Mouse (Mus musculus) heart, embryonic 11.5 days (tissue): Measurements from ENCODE around the gene Gsto2. TPM values are rescaled to one million over a fixed set of nuclear protein-coding genes. Genes with fewer than 3 reads are reported as not detected.

Experiments
- ATAC-seq: fragments of 200-750 bp; cut with Nextera tagmentation; replicated peaks from 2 replicates; pipeline ENCODE4 v1.8.0; 2017; ENCODE audit warnings: moderate library complexity; ENCODE audit not compliant: insufficient number of reproducible peaks, low FRiP score, low TSS enrichment
- H3K27ac ChIP-seq: fragments of 300-500 bp; sonication (generic); 2 replicates; pipeline ENCODE4 v1.5.1; 2014; ENCODE audit warnings: mild to moderate bottlenecking, low read depth, low read length
- H3K27me3 ChIP-seq: fragments of 300-500 bp; sonication (generic); 2 replicates; pipeline ENCODE4 v1.6.1; 2014; ENCODE audit warnings: mild to moderate bottlenecking, low read length, mixed read lengths; ENCODE audit not compliant: control insufficient read depth, insufficient read depth
- H3K36me3 ChIP-seq: fragments of 300-500 bp; sonication (generic); 2 replicates; pipeline ENCODE4 v1.6.1; 2014; ENCODE audit warnings: mild to moderate bottlenecking, low read length, moderate library complexity, mixed read lengths; ENCODE audit not compliant: control insufficient read depth, insufficient read depth
- H3K4me1 ChIP-seq: fragments of 300-500 bp; sonication (generic); 2 replicates; pipeline ENCODE4 v1.6.1; 2014; ENCODE audit warnings: low read length; ENCODE audit not compliant: control insufficient read depth, insufficient read depth
- H3K4me2 ChIP-seq: fragments of 300-500 bp; sonication (generic); 2 replicates; pipeline ENCODE4 v1.6.1; 2014; ENCODE audit warnings: mild to moderate bottlenecking, moderate library complexity
- H3K4me3 ChIP-seq: fragments of 300-500 bp; sonication (generic); 2 replicates; pipeline ENCODE4 v1.5.1; 2014; ENCODE audit warnings: low read depth, low read length
- H3K9ac ChIP-seq: fragments of 300-500 bp; sonication (generic); 2 replicates; pipeline ENCODE4 v1.6.1; 2014; ENCODE audit warnings: mild to moderate bottlenecking, low read depth, low read length, moderate library complexity
- H3K9me3 ChIP-seq: fragments of 300-500 bp; sonication (generic); replicated peaks from 2 replicates; pipeline ENCODE4 v1.6.1; 2016; ENCODE audit warnings: low read length; ENCODE audit not compliant: control insufficient read depth
- WGBS: fragments of 180-500 bp; shearing (Covaris S2); extraction: QIAGEN DNeasy Blood & Tissue Kit; methylation state at CpG from one replicate; pipeline ENCODE4 v1.1.7; 2014; ENCODE audit not compliant: insufficient replicate concordance; 5-methylcytosine and 5-hydroxymethylcytosine counted together
- polyA plus RNA-seq: library from polyadenylated mRNA; unstranded; fragments of >200 nt; fragmentation: Nextera tagmentation; extraction: Ambion mirVana; gene quantifications from 2 replicates; pipeline ENCODE4 v1.2.1, GENCODE M21; 2014

The Gsto2 gene
- 0.82 and 1.3 TPM in 2 replicates for polyA plus RNA-seq

DNA sequence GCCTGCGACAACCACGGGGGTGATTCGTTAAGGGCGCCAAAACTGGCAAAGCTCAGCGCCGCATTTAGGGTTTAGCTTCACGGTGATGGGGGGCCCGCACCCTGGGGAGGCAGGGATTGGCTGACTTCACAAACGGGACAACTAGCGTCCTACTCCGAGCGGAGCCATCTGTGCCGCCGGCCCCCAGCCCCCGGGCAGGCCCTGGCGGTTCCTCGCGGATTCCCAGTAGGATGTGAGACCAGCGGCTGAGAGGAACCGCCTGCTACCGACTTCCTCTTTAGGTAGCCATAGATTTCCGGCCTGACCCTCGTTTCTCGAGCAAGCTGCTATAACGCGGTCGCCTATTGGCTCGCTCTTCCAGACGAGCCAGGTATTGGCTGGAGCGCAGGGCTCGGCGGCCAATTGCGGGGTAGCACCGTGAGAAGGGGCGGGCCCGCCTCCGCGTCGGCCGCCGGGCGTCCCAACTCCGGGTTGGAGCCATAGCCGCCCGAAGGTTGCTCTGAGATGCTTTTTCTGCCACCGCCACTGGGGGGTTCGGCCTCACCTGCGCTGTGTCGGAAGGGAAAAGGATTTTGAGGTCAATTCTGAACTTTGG, at the start of gene Gsto2:
Gsto2 (plus strand) TSS at position 182 of the 595 bp plus-strand sequence.
- H3K4me2 ChIP-seq, result peak within 1 kb of the TSS; percentile 79
- no peaks in the 10 kb centered on the region; the same call in 1 of the 2 replicates for H3K4me1 ChIP-seq
- no peaks in the 10 kb centered on the region for H3K36me3 ChIP-seq
- WGBS, result under 1% methylated on average over 49 of the region's 49 CpGs
- H3K4me3 ChIP-seq, result peak within 1 kb of the TSS; percentile 71
- H3K9ac ChIP-seq, result peak within 1 kb of the TSS; percentile 90
- no peaks in the 10 kb centered on the region for H3K27me3 ChIP-seq
- no peaks in the 10 kb centered on the region for H3K9me3 ChIP-seq
- peak; percentile 100 for ATAC-seq
- peak within 1 kb of the TSS; percentile 74; the same call in 1 of the 2 replicates for H3K27ac ChIP-seq

DNA sequence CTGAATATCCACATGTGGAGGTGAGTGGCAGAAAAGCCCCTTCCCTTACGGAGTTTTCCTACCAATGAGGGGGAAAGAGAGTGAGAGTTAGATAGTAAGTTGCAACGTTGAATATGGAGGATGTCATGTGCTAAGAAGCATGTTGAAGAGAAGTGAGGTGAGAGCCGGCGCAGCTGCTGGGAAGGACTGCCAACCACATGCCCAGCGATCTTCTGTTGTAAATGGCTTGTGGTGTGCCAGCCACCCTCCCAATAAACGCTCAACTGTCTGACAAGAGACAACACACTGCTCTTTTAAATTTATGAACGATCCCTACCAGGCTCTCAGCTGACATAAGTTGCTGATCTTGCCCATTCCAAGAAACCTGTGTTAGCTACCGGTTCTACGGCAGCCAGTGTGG, 47.6 kb upstream of the Gsto2 start:
- Histone ChIP-seq H3K4me3 (no peak overlapping the region), H3K27ac (no peak overlapping the region), H3K36me3 (no peaks in the 10 kb centered on the region), H3K4me1 (no peaks in the 10 kb centered on the region), H3K9ac (no peak overlapping the region), H3K9me3 (no peaks in the 10 kb centered on the region), H3K4me2 (no peak overlapping the region), H3K27me3 (peaks cover 4% of the 10 kb centered on the region)
- no peak for ATAC-seq
- WGBS, result 76% methylated on average over 9 of the region's 9 CpGs

DNA sequence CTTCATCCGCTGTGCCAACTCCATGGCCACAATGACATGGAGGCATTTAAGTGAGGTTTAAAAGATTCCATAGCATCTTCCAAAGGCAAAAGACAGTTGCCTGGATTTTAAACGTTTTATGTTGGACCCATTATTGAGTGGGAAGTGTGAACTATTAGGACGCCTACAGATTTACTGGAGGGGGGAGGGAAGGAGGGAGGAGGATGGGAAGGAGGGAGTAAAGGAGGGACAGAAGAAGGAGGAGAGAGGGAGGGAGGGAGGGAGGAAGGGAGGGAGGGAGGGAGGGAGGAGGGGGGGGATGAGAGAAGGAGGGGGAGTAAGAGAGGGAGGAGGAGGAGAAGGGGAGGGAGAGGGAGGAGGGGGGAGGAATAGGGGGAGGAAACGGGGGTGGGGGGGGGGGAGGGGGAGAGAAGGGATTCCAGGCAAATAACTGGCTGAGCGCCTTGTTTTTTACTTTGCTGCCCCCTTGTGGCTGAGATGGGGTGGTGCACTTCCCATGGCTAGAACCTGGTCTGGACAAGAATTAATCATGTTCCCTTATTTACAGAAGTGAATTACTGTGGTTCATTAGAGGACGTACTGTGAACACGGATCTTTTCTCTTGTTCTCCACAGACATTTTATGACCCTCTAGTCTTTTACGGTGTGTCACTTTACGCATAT, 44.4 kb upstream of the Gsto2 start:
- H3K9me3 ChIP-seq, result no peaks in the 10 kb centered on the region
- H3K27ac ChIP-seq, result no peak overlapping the region
- WGBS, result 21% methylated on average over 9 of the region's 9 CpGs
- no peak overlapping the region for H3K4me2 ChIP-seq
- H3K9ac ChIP-seq, result no peak overlapping the region
- no peaks in the 10 kb centered on the region for H3K4me1 ChIP-seq
- H3K36me3 ChIP-seq, result no peaks in the 10 kb centered on the region
- no peak for ATAC-seq
- H3K27me3 ChIP-seq, result peaks cover 6% of the 10 kb centered on the region
- H3K4me3 ChIP-seq, result no peak overlapping the region

DNA sequence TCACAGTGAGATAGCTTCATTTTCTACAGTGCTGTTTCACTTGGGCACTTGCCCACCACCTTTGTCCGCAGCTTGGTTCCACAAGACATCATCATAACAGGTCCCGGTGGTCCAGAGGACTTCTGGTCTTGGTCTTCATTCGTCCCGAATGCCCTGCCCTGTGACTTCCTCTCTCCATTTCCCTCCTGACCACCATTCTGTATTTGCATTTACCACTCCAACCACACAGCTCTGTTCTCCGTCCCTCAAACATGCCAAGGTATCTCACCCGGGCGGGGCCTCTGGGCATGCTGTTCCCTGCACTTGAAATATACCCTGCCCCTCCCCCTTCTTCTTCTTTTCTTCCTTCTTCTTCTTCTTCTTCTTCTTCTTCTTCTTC, 43.9 kb upstream of the Gsto2 start:
- WGBS, result 42% methylated on average over 7 of the region's 7 CpGs
- ATAC-seq, result no peak

DNA sequence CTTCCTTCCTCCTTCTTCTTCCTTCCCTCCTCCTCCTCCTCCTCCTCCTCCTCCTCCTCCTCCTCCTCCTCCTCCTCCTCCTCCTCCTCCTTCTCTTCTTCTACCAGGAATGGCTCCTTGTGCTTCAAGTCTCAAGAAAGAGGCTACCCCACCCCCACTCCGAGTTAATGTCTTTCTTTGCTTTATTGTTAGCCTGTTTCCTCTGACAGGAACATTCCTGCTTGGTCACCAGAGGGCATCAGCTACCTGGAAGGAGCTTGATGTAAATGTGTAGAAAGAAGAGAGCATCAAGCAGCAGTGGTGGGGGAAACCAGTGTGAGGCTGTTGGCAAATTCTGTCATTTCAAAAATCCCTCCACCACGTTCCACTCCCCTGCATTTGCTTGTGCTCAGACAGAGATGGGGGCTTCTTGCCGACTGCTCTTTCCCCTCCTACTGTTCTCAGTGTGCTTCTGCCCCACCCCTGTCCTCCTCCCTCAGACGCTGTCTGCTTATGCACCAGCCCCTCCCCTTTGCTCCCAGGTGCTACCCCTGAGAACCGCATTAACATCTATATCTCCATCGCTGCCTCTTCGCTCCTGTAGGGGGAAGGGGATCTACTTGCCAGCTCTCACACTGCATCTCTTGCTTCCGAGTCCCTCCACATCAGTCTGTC, 43.1 kb upstream of the Gsto2 start:
- H3K27ac ChIP-seq, result no peak overlapping the region
- ATAC-seq, result no peak
- H3K4me2 ChIP-seq, result no peak overlapping the region
- peaks cover 6% of the 10 kb centered on the region for H3K27me3 ChIP-seq
- 10% methylated on average over 8 of the region's 8 CpGs for WGBS
- H3K9me3 ChIP-seq, result no peaks in the 10 kb centered on the region
- H3K4me3 ChIP-seq, result no peak overlapping the region
- no peaks in the 10 kb centered on the region for H3K36me3 ChIP-seq
- H3K9ac ChIP-seq, result no peak overlapping the region
- H3K4me1 ChIP-seq, result no peaks in the 10 kb centered on the region

More for the DNA sequence above, 43.9 kb upstream of the Gsto2 start:
- no peak overlapping the region for H3K4me2 ChIP-seq
- no peak overlapping the region for H3K9ac ChIP-seq
- H3K27me3 ChIP-seq, result peaks cover 6% of the 10 kb centered on the region
- H3K36me3 ChIP-seq, result no peaks in the 10 kb centered on the region
- H3K4me1 ChIP-seq, result no peaks in the 10 kb centered on the region
- no peaks in the 10 kb centered on the region for H3K9me3 ChIP-seq
- no peak overlapping the region for H3K27ac ChIP-seq
- no peak overlapping the region for H3K4me3 ChIP-seq

DNA sequence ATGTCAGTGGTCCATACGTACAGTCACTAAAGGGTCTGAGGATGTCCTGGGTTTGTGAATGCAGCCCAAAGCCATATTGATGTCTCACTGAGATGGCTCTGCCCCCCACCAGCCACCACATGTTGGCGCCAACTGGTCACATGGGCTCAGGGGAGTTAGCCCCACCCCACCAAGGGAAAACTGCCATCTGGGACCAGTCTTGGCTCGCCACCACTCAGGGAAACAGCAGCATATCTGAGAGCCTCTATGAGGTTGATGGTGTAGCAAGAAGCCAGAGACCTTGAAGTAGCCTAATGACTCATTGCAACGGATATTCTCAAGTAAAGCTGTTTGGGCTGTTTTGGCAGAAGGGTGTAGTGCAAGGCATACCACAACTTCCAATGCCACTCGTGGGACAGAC, 41.3 kb upstream of the Gsto2 start:
- Histone ChIP-seq H3K36me3 (no peaks in the 10 kb centered on the region), H3K4me2 (no peak overlapping the region), H3K27me3 (peaks cover 6% of the 10 kb centered on the region), H3K9me3 (no peaks in the 10 kb centered on the region), H3K4me1 (no peaks in the 10 kb centered on the region), H3K9ac (no peak overlapping the region), H3K4me3 (no peak overlapping the region), H3K27ac (no peak overlapping the region)
- no peak for ATAC-seq
- 64% methylated on average over 5 of the region's 5 CpGs for WGBS

DNA sequence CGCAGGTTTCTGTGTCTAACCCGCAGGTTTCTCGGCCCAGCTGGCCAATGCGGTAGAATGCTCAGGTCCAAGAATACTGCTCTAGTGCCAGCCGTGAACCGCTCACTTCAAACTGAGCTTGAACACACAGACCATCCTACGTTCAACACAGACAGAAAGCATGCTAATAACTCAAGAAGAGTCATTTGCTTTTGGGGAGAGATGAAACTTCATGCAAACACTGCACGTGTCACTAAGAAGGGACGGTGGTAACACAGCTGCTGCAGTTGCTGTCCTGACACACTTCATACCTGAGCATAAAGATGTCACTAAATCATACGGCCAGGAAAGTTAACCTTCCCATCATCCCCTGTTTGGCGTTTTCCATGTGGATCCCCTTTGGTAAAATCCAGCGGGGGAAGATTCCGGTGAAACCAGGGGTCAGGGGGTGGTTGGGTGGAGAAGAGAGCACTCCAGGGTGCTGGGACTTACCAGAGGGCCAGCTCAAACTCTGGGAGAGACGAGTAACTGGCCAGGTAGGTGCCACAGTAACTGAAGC, 35.4 kb upstream of the Gsto2 start:
- Histone ChIP-seq H3K27me3 (no peaks in the 10 kb centered on the region), H3K36me3 (no peaks in the 10 kb centered on the region), H3K9me3 (no peaks in the 10 kb centered on the region), H3K4me2 (no peak overlapping the region), H3K4me1 (no peaks in the 10 kb centered on the region), H3K9ac (no peak overlapping the region), H3K4me3 (no peak overlapping the region), H3K27ac (no peak overlapping the region)
- WGBS, result 78% methylated on average over 14 of the region's 14 CpGs
- ATAC-seq, result no peak

DNA sequence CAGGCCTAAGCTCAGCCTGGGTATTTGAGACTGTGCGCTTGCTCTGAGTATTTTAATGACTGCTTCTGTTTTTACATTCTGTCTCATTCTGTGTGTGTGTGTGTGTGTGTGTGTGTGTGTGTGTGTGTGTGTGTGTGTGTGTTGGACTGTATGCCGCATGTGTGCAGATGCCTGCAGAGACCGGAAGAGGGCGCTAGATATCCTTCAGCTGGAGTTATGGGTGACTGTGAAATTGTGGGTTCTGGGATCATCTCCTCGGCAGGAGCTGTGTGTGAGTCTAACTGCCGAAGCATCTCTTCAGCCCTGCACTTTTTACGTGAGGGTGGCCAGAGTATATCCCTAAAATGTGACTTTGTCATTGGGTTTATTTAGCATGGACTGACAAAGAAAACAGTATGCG, 34.2 kb upstream of the Gsto2 start:
- no peak overlapping the region for H3K9ac ChIP-seq
- H3K4me1 ChIP-seq, result no peaks in the 10 kb centered on the region
- H3K27ac ChIP-seq, result no peak overlapping the region
- no peaks in the 10 kb centered on the region; the same call in 1 of the 2 replicates for H3K27me3 ChIP-seq
- no peaks in the 10 kb centered on the region for H3K36me3 ChIP-seq
- WGBS, result 93% methylated on average over 8 of the region's 8 CpGs
- H3K4me2 ChIP-seq, result no peak overlapping the region
- no peak for ATAC-seq
- H3K9me3 ChIP-seq, result no peaks in the 10 kb centered on the region
- no peak overlapping the region for H3K4me3 ChIP-seq
